Mouse (Mus musculus): ENCODE data around the gene Prcd. TPM values are rescaled to one million over a fixed set of nuclear protein-coding genes. Genes with fewer than 3 reads are reported as not detected.
A peak's percentile ranks its signal among the peaks of the same experiment; 100 is the strongest.

Gene Prcd
- polyA plus RNA-seq, 1 experiment: 0.44 TPM

GRCm38 (mm10) chr11:116620073-116620472 lies 33.3 kb upstream of the Prcd start:
- no peaks in the 10 kb centered on the region for H3K36me3 ChIP-seq (ENCODE audit: control insufficient read depth, insufficient read depth, low read length)
- H3K27me3 ChIP-seq (replicated peaks; ENCODE audit: control insufficient read depth, insufficient read depth, low read length): no peaks in the 10 kb centered on the region
- no peak for DNase-seq
- H3K4me3 ChIP-seq (ENCODE audit: insufficient read depth, low read depth, low read length): no peak overlapping the region
- TF ChIP-seq POLR2A (IDR thresholded peaks at IDR 0.05; ENCODE audit: low read depth, low read length) (no peak), CTCF (conservative IDR thresholded peaks at IDR 0.05; ENCODE audit: insufficient read depth, insufficient read length, low read depth, low read length) (no peak)
- no peak overlapping the region for H3K27ac ChIP-seq (ENCODE audit: insufficient read depth, low read depth, low read length)
- WGBS: 67% methylated on average over 9 of the region's 9 CpGs
- H3K4me1 ChIP-seq (ENCODE audit: control insufficient read depth, insufficient read depth, low read length): peaks cover 50% of the 10 kb centered on the region

GRCm38 (mm10) chr11:116620559-116621253 lies 32.6 kb upstream of the Prcd start:
- H3K27me3 ChIP-seq (replicated peaks; ENCODE audit: control insufficient read depth, insufficient read depth, low read length): no peaks in the 10 kb centered on the region
- no peak overlapping the region for H3K27ac ChIP-seq (ENCODE audit: insufficient read depth, low read depth, low read length)
- no peak overlapping the region for H3K4me3 ChIP-seq (ENCODE audit: insufficient read depth, low read depth, low read length)
- TF ChIP-seq CTCF (conservative IDR thresholded peaks at IDR 0.05; ENCODE audit: insufficient read depth, insufficient read length, low read depth, low read length) (no peak), POLR2A (IDR thresholded peaks at IDR 0.05; ENCODE audit: low read depth, low read length) (no peak)
- WGBS: 81% methylated on average over 10 of the region's 10 CpGs
- no peaks in the 10 kb centered on the region for H3K36me3 ChIP-seq (ENCODE audit: control insufficient read depth, insufficient read depth, low read length)
- no peak for DNase-seq
- peaks cover 48% of the 10 kb centered on the region for H3K4me1 ChIP-seq (ENCODE audit: control insufficient read depth, insufficient read depth, low read length)

- no peak overlapping the region for H3K4me3 ChIP-seq (ENCODE audit: insufficient read depth, low read depth, low read length)
- TF ChIP-seq CTCF (conservative IDR thresholded peaks at IDR 0.05; ENCODE audit: insufficient read depth, insufficient read length, low read depth, low read length) (no peak), POLR2A (IDR thresholded peaks at IDR 0.05; ENCODE audit: low read depth, low read length) (no peak)
- peak; percentile 92 for DNase-seq
- H3K27ac ChIP-seq (ENCODE audit: insufficient read depth, low read depth, low read length): no peak overlapping the region
- 5% methylated on average over 6 of the region's 6 CpGs for WGBS
- no peaks in the 10 kb centered on the region for H3K27me3 ChIP-seq (replicated peaks; ENCODE audit: control insufficient read depth, insufficient read depth, low read length)
- peaks cover 46% of the 10 kb centered on the region for H3K4me1 ChIP-seq (ENCODE audit: control insufficient read depth, insufficient read depth, low read length)
- no peaks in the 10 kb centered on the region for H3K36me3 ChIP-seq (ENCODE audit: control insufficient read depth, insufficient read depth, low read length)
Measured at GRCm38 (mm10) chr11:116621258-116621704, 32.1 kb upstream of the Prcd start.

- Histone ChIP-seq H3K4me3 (ENCODE audit: insufficient read depth, low read depth, low read length) (peak overlapping the region; percentile 64), H3K4me1 (ENCODE audit: control insufficient read depth, insufficient read depth, low read length) (peaks cover 40% of the 10 kb centered on the region), H3K27ac (ENCODE audit: insufficient read depth, low read depth, low read length) (peak overlapping the region; percentile 34), H3K36me3 (ENCODE audit: control insufficient read depth, insufficient read depth, low read length) (no peaks in the 10 kb centered on the region), H3K27me3 (replicated peaks; ENCODE audit: control insufficient read depth, insufficient read depth, low read length) (no peaks in the 10 kb centered on the region)
- peak; percentile 63 for DNase-seq
- 9% methylated on average over 40 of the region's 40 CpGs for WGBS
- TF ChIP-seq POLR2A (IDR thresholded peaks at IDR 0.05; ENCODE audit: low read depth, low read length): no peak
- no peak for TF ChIP-seq CTCF (conservative IDR thresholded peaks at IDR 0.05; ENCODE audit: insufficient read depth, insufficient read length, low read depth, low read length)
Measured at GRCm38 (mm10) chr11:116623281-116624124, 29.8 kb upstream of the Prcd start.

GRCm38 (mm10) chr11:116624131-116624832 lies 29.1 kb upstream of the Prcd start:
- H3K27ac ChIP-seq (ENCODE audit: insufficient read depth, low read depth, low read length): peak overlapping the region; percentile 34
- 14% methylated on average over 42 of the region's 42 CpGs for WGBS
- DNase-seq: peak; percentile 93
- H3K36me3 ChIP-seq (ENCODE audit: control insufficient read depth, insufficient read depth, low read length): no peaks in the 10 kb centered on the region
- H3K27me3 ChIP-seq (replicated peaks; ENCODE audit: control insufficient read depth, insufficient read depth, low read length): no peaks in the 10 kb centered on the region
- no peak for TF ChIP-seq POLR2A (IDR thresholded peaks at IDR 0.05; ENCODE audit: low read depth, low read length)
- TF ChIP-seq CTCF (conservative IDR thresholded peaks at IDR 0.05; ENCODE audit: insufficient read depth, insufficient read length, low read depth, low read length): no peak
- peak overlapping the region; percentile 64 for H3K4me3 ChIP-seq (ENCODE audit: insufficient read depth, low read depth, low read length)
- H3K4me1 ChIP-seq (ENCODE audit: control insufficient read depth, insufficient read depth, low read length): peaks cover 34% of the 10 kb centered on the region

- Histone ChIP-seq H3K4me1 (ENCODE audit: control insufficient read depth, insufficient read depth, low read length) (peaks cover 30% of the 10 kb centered on the region), H3K4me3 (ENCODE audit: insufficient read depth, low read depth, low read length) (no peak overlapping the region), H3K27me3 (replicated peaks; ENCODE audit: control insufficient read depth, insufficient read depth, low read length) (no peaks in the 10 kb centered on the region), H3K36me3 (ENCODE audit: control insufficient read depth, insufficient read depth, low read length) (no peaks in the 10 kb centered on the region), H3K27ac (ENCODE audit: insufficient read depth, low read depth, low read length) (no peak overlapping the region)
- peak; percentile 59 for DNase-seq
- TF ChIP-seq POLR2A (IDR thresholded peaks at IDR 0.05; ENCODE audit: low read depth, low read length) (no peak), CTCF (conservative IDR thresholded peaks at IDR 0.05; ENCODE audit: insufficient read depth, insufficient read length, low read depth, low read length) (peak; percentile 61)
- WGBS: 83% methylated on average over 17 of the region's 17 CpGs
Measured at GRCm38 (mm10) chr11:116625081-116626000, 28.0 kb upstream of the Prcd start.

All from kidney, adult 2 months (tissue).